Mouse (Mus musculus): ENCODE results near the gene Gm13696.
"Not testable (repeated sequence)": the region's sequence is repeated elsewhere in the genome, so short reads cannot be mapped to it uniquely, and the experiment has no call there.

- not testable (repeated sequence) for TF ChIP-seq MAX (IDR thresholded peaks at IDR 0.05; ENCODE audit: low read length); UBTF (IDR thresholded peaks at IDR 0.05; ENCODE audit: low read depth, low read length); CTCF (conservative IDR thresholded peaks at IDR 0.05 in 1 of 2, IDR thresholded peaks at IDR 0.05 in 1 of 2; ENCODE audit: low read depth in 2 of 2, low read length in 2 of 2); POLR2A (IDR thresholded peaks at IDR 0.05; ENCODE audit: low read depth, low read length); HCFC1 (IDR thresholded peaks at IDR 0.05; ENCODE audit: low read depth, low read length); ZMIZ1 (IDR thresholded peaks at IDR 0.05; ENCODE audit: low read depth, low read length); SMC3 (IDR thresholded peaks at IDR 0.05; ENCODE audit: low read depth, low read length); SIN3A (IDR thresholded peaks at IDR 0.05; ENCODE audit: low read length); ETS1 (conservative IDR thresholded peaks at IDR 0.05; ENCODE audit: low read depth, low read length)
Observed at GRCm38 (mm10) chr2:83994526-83994925, 21.6 kb downstream of the Gm13696 start.
